ENCODE assay signal across 10 mouse cellular contexts in genomic region chr3:94601959-94602358, GRCm38 (mm10). TPM values are rescaled to one million over a fixed set of nuclear protein-coding genes. Genes with fewer than 3 reads are reported as not detected.
DNase-seq lines count a peak whose midpoint lies in the region; ATAC-seq and TF ChIP-seq lines count a peak whose summit lies in the region.
"Had no signal": no experiment of that assay in that cellular context is flagged by ENCODE, and none has a peak within 500 bp of the region (broad histone marks: within the 10 kb centered on the region; RNA-seq: fewer than 3 reads in every experiment).

No protein-coding gene starts in this region.

- no peaks in the 10 kb centered on the region for H3K4me1 ChIP-seq in intestine, postnatal 0 days (replicated peaks; ENCODE audit: control insufficient read depth, insufficient read depth, low read length)
- H3K4me1 ChIP-seq in intestine, embryonic 16.5 days (ENCODE audit: control insufficient read depth, insufficient read depth, low read length) = no peaks in the 10 kb centered on the region
- no peaks in the 10 kb centered on the region for H3K4me1 ChIP-seq in cerebellum, adult 2 months (ENCODE audit: control insufficient read depth, insufficient read depth, low read length)
- H3K4me1 ChIP-seq in midbrain, embryonic 13.5 days (replicated peaks) = no peaks in the 10 kb centered on the region
- H3K4me1 ChIP-seq: embryonic facial prominence, embryonic 12.5 days had no signal

- H3K9me3 ChIP-seq in intestine, postnatal 0 days (ENCODE audit: control insufficient read depth) = no peaks in the 10 kb centered on the region
- no peaks in the 10 kb centered on the region for H3K9me3 ChIP-seq in intestine, embryonic 16.5 days (ENCODE audit: control insufficient read depth, low read length)
- 0 out of 2 replicates have a peak, but pooled peaks cover 1% of the 10 kb centered on the region for H3K9me3 ChIP-seq in midbrain, embryonic 13.5 days
- H3K9me3 ChIP-seq: embryonic facial prominence, embryonic 12.5 days; liver, embryonic 13.5 days had no signal

- no peak overlapping the region for H3K4me2 ChIP-seq in intestine, postnatal 0 days (replicated peaks; ENCODE audit: low read depth)
- no peak overlapping the region for H3K4me2 ChIP-seq in intestine, embryonic 16.5 days (ENCODE audit: low read depth, low read length)
- no peak overlapping the region for H3K4me2 ChIP-seq in midbrain, embryonic 13.5 days (replicated peaks)
- H3K4me2 ChIP-seq: embryonic facial prominence, embryonic 12.5 days; liver, embryonic 13.5 days had no signal

- no peak overlapping the region for H3K4me3 ChIP-seq in intestine, postnatal 0 days (ENCODE audit: low read depth, low read length)
- H3K4me3 ChIP-seq in intestine, embryonic 16.5 days (ENCODE audit: low read length) = no peak overlapping the region
- no peak overlapping the region for H3K4me3 ChIP-seq in cerebellum, adult 2 months (replicated peaks; ENCODE audit: insufficient read depth, low read depth, low read length)
- no peak overlapping the region for H3K4me3 ChIP-seq in midbrain, embryonic 13.5 days (replicated peaks)
- H3K4me3 ChIP-seq: embryonic facial prominence, embryonic 12.5 days; liver, embryonic 13.5 days had no signal

- no peaks in the 10 kb centered on the region for H3K36me3 ChIP-seq in intestine, postnatal 0 days (ENCODE audit: control insufficient read depth, insufficient read depth)
- no peaks in the 10 kb centered on the region for H3K36me3 ChIP-seq in intestine, embryonic 16.5 days (ENCODE audit: control insufficient read depth, insufficient read depth, low read length)
- H3K36me3 ChIP-seq in midbrain, embryonic 13.5 days = no peaks in the 10 kb centered on the region
- H3K36me3 ChIP-seq: embryonic facial prominence, embryonic 12.5 days; liver, embryonic 13.5 days had no signal

- TF ChIP-seq CTCF in intestine, postnatal 0 days (IDR thresholded peaks at IDR 0.05; ENCODE audit: low read depth) = peak; percentile 83
- peak; percentile 75; the same call in 1 of the 2 replicates for TF ChIP-seq CTCF in cerebellum, adult 2 months (IDR thresholded peaks at IDR 0.05; ENCODE audit: borderline replicate concordance, insufficient read depth, low read depth, low read length)

- peak; percentile 48 for DNase-seq in ES-CJ7 (ENCODE audit: low read depth, low spot score)
- DNase-seq in cerebellum, adult 2 months = peak; percentile 59 to 71
- DNase-seq in gastrocnemius, adult 8-10 months (ENCODE audit: low spot score in 2 of 2) = peak; percentile 6 to 15
- peak; percentile 74 to 77 for DNase-seq in kidney, postnatal 4 days
- DNase-seq in thymus, postnatal 10 days (ENCODE audit: low spot score in 2 of 2) = peak; percentile 11 to 66
- DNase-seq: liver, embryonic 13.5 days had no signal

- no peak overlapping the region for H3K27ac ChIP-seq in intestine, postnatal 0 days (ENCODE audit: low read depth, low read length)
- no peak overlapping the region for H3K27ac ChIP-seq in intestine, embryonic 16.5 days (ENCODE audit: low read length)
- no peak overlapping the region for H3K27ac ChIP-seq in cerebellum, adult 2 months (ENCODE audit: insufficient read depth, low read length)
- H3K27ac ChIP-seq in midbrain, embryonic 13.5 days = no peak overlapping the region
- H3K27ac ChIP-seq: embryonic facial prominence, embryonic 12.5 days; liver, embryonic 13.5 days had no signal

- WGBS in intestine, postnatal 0 days = 4% methylated on average over 4 of the region's 4 CpGs
- under 1% methylated on average over 4 of the region's 4 CpGs for WGBS in intestine, embryonic 16.5 days
- whole genome bisulfite sequencing in cerebellum, adult 2 months = 1% methylated on average over 4 of the region's 4 CpGs
- WGBS in midbrain, embryonic 13.5 days = 8% methylated on average over 4 of the region's 4 CpGs

- no peak for TF ChIP-seq POLR2A in cerebellum, adult 2 months (IDR thresholded peaks at IDR 0.05; ENCODE audit: borderline replicate concordance, insufficient read depth, low read length)

- H3K9ac ChIP-seq in intestine, postnatal 0 days (ENCODE audit: low read depth, low read length) = no peak overlapping the region
- no peak overlapping the region for H3K9ac ChIP-seq in intestine, embryonic 16.5 days (ENCODE audit: low read depth, low read length)
- H3K9ac ChIP-seq in midbrain, embryonic 13.5 days (replicated peaks) = no peak overlapping the region
- H3K9ac ChIP-seq: embryonic facial prominence, embryonic 12.5 days; liver, embryonic 13.5 days had no signal

- no peaks in the 10 kb centered on the region for H3K27me3 ChIP-seq in intestine, postnatal 0 days (replicated peaks; ENCODE audit: control insufficient read depth, insufficient read depth, low read length)
- H3K27me3 ChIP-seq in intestine, embryonic 16.5 days (replicated peaks; ENCODE audit: control insufficient read depth, insufficient read depth, low read length) = no peaks in the 10 kb centered on the region
- no peaks in the 10 kb centered on the region for H3K27me3 ChIP-seq in cerebellum, adult 2 months (ENCODE audit: control insufficient read depth, insufficient read depth, low read length)
- no peaks in the 10 kb centered on the region for H3K27me3 ChIP-seq in midbrain, embryonic 13.5 days
- H3K27me3 ChIP-seq: embryonic facial prominence, embryonic 12.5 days; liver, embryonic 13.5 days had no signal

- ATAC-seq in intestine, postnatal 0 days = no peak
- ATAC-seq in intestine, embryonic 16.5 days = no peak
- ATAC-seq in midbrain, embryonic 13.5 days = 0 out of 2 replicates have a peak, but pooled peaks have one; percentile 30

RNA-seq across cellular contexts. Expression of gene Snx27, which starts 19.4 kb away (rescaled TPM):
- polyA plus RNA-seq in intestine, postnatal 0 days (2015; fragmentation: Nextera tagmentation; extraction: Ambion mirVana) = 20.9 and 26.5 TPM in 2 replicates
- polyA plus RNA-seq in intestine, embryonic 16.5 days (2015; fragmentation: Nextera tagmentation; extraction: Ambion mirVana) = 26.7 and 27.4 TPM in 2 replicates
- polyA plus RNA-seq in cerebellum, adult 2 months (2012; rRNA removed) = 55.9 and 58.6 TPM in 2 replicates
- 10 to 100 TPM; 33.6 to 45.8 (median 36.6) TPM for total RNA-seq in gastrocnemius, adult 8-10 months (2022)
- polyA plus RNA-seq in midbrain, embryonic 13.5 days (2015; fragmentation: Nextera tagmentation; extraction: Ambion mirVana) = 69.7 and 75.5 TPM in 2 replicates

RNA-seq across cellular contexts. Expression of gene Gm10972, which starts 41.0 kb away (rescaled TPM):
- polyA plus RNA-seq in intestine, postnatal 0 days (2015; fragmentation: Nextera tagmentation; extraction: Ambion mirVana) = not detected in 2 replicates
- polyA plus RNA-seq in intestine, embryonic 16.5 days (2015; fragmentation: Nextera tagmentation; extraction: Ambion mirVana) = not detected in 2 replicates
- not detected in 2 replicates for polyA plus RNA-seq in cerebellum, adult 2 months (2012; rRNA removed)
- not detected for total RNA-seq in gastrocnemius, adult 8-10 months (2022)
- polyA plus RNA-seq in midbrain, embryonic 13.5 days (2015; fragmentation: Nextera tagmentation; extraction: Ambion mirVana) = not detected in 2 replicates
- polyA plus RNA-seq: embryonic facial prominence, embryonic 12.5 days; liver, embryonic 13.5 days had no signal

RNA-seq across cellular contexts. Expression of gene Tuft1, which starts 56.7 kb away (rescaled TPM):
- polyA plus RNA-seq in intestine, postnatal 0 days (2015; fragmentation: Nextera tagmentation; extraction: Ambion mirVana) = 10.9 and 12.0 TPM in 2 replicates
- polyA plus RNA-seq in intestine, embryonic 16.5 days (2015; fragmentation: Nextera tagmentation; extraction: Ambion mirVana) = 11.6 and 12.5 TPM in 2 replicates
- polyA plus RNA-seq in cerebellum, adult 2 months (2012; rRNA removed) = 7.0 and 7.4 TPM in 2 replicates
- total RNA-seq in gastrocnemius, adult 8-10 months (2022) = 1 to 10 TPM in 2 of 4 experiments, under 1 TPM in 2; 0.46 to 1.7 (median 1.0) TPM
- polyA plus RNA-seq in midbrain, embryonic 13.5 days (2015; fragmentation: Nextera tagmentation; extraction: Ambion mirVana) = 3.6 and 3.7 TPM in 2 replicates

Comparison
In these comparisons a context has a peak if more than half of its experiments do, and no peak if none do; other contexts are left out.
1. DNase-seq: peak in every context shown above with its lines; median percentile 76 in kidney, postnatal 4 days; 65 in cerebellum, adult 2 months; 48 in ES-CJ7; 38 in thymus, postnatal 10 days; 10 in gastrocnemius, adult 8-10 months.